Mouse (Mus musculus) adrenal gland, adult 2 months (tissue): Measurements from ENCODE around the gene Gatm. TPM values are rescaled to one million over a fixed set of nuclear protein-coding genes. Genes with fewer than 3 reads are reported as not detected.

Source experiments
- DNase-seq: peaks from one replicate; pipeline ENCODE4 v3.0.0; 2021
- polyA plus RNA-seq: library from polyadenylated mRNA; depleted of rRNA; stranded (reverse); fragments of >200 nt; gene quantifications from 2 replicates; pipeline ENCODE4 v1.2.3, GENCODE M21; 2012
- total RNA-seq, 2 experiments: library from RNA; stranded (reverse); gene quantifications; 2 replicates each; pipeline ENCODE4 v1.2.3; 2021

Gatm gene
- total and polyA plus RNA-seq, 3 experiments: 2.3 to 6.6 (median 4.4) TPM

DNA sequence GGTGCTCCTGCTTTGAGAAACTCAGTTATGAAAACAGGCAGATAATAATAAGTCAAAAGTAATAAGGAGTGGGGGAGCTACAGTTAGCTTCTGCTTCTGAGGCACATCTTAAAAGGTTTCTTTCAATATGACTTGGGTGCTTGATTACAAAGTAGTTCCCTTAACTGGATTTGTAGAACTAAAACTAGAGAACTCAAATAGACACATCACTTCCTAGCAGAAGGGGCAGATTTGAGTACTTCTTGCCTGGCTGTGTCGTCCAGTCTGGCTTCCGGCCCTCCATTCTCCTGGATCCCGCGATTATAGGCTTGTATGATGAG, 511 bp upstream of the Gatm start:
- DNase-seq: no peak

DNA sequence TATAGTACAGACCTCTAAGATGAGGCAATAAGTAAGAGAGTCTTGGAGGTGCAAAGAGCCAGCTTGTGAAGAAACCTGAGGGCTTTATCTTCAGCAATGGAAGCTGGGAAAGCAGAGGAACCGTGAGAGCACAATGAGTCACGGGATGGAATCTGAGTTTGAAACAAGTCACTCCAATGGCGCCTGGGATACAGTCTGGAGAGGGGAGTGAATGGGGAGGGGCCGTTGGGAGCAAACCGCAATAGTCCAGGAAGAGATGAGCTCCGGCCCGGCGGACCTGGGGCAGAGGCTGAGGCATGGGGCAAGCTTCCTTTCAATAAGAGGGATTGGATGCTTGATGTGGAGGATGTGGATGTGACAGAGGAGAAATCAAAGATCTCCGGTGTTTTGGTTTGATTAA, 2.3 kb downstream of the Gatm start:
- no peak for DNase-seq

DNA sequence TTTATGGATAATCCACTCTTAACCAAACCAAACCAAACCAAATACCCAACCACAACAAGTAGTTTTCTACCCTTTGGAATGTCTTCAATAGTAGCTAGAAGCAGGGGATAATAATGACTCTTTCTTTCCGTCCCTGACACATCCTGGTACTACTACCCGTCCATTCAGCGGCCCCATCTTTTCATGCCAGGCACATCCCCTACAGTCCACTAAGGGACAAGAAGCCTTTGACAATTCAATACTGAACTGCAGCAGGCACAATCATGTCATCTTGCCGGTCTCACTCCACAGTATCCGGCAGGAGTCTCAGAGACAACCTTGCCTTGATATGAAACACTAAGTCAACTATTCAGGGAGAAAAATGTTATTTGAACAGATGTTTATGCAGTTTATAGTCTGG, 5.3 kb downstream of the Gatm start:
- DNase-seq: no peak

DNA sequence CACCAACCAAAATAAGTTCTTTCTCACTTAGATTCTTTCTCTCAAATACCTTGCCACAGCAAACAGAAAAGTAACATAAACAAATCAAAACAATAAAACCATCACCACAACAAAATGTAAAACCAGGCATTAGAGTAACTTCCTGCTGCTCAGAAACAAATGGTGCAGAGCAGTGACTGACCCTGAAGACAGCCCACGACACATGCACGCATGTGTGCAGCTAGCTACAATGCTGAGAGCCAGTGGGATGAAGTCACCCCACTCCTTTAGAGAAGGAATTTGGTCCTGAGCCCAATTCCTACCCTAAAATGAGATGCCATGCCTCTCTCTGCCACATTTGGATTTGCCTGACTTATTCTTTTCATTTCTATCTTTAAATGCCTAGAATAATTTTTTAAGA, 9.7 kb downstream of the Gatm start:
- no peak for DNase-seq

DNA sequence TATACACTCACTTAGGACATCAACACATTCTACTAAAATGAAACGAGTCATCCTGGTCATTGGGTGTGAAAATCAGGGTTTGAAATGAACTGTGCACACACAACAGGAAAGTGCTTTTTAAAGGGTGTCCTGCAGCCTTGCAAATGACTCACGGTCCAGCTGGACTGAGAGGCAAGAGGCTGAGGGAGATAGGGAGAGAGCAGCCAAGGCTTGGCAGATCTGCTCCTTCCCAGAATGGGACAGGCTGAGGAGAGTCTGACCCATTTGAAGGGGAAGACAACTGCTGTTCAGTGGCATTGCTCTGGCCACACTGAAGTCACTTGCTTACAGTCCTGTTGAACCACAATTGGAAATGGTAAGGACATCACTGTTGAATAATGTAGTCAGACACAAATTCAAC, 11.4 kb downstream of the Gatm start:
- DNase-seq: no peak

DNA sequence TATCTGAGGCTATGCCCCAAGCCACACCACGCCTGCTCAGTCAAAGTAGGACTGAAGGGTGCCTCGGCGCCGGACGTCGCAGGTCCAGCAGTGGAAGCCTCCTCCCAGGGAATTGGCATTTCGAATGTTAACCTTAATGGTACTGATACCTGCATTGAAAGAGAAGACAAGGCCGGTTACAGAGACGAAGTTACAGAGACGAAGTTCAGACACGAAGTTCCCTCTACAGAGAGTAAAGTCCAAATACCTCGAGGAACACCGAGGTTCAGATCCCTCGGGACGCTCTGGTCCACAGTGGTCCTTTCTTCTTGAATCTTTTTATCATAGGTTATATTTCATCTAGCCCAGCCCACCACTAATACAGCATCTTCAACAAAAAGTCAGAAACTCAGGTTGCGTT, 15.6 kb downstream of the Gatm start:
- no peak for DNase-seq

DNA sequence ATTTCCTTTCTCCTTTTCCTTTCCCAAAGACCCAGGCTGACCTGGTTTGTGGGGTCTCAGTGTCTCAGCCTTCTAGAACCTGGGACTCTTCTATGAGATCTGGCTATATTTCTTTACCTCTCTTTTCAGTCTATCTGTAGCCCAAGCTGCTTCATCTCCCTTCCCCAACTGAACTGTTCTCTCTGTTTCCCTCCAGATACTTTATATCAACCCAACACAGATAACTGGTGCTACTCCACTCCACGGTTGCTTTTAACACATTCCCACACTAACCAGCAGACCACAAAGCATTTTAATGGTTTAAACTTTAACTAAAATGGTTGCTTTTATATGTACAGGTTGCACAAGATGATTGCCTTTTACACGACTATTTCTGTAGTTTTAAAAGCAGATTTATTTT, 19.9 kb downstream of the Gatm start:
- DNase-seq: no peak

DNA sequence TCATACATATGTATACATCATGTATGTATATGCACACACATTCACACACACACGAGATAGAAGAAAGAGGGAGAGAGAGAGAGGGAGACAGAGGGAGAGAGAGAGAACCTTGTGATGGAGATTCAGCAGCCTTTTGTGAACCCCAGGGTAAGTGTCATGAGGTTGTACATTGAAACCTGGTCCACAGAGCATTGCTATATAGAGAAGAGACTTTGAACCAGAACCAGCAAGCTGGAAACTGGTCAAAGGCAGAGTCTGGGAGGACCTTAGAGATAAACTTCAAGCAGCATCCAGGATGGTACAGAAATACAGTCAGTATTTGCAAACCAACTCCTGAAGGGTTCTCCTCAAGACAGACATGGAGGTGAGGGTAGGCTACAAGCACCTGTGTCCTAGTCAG, 20.8 kb downstream of the Gatm start:
- DNase-seq: no peak

DNA sequence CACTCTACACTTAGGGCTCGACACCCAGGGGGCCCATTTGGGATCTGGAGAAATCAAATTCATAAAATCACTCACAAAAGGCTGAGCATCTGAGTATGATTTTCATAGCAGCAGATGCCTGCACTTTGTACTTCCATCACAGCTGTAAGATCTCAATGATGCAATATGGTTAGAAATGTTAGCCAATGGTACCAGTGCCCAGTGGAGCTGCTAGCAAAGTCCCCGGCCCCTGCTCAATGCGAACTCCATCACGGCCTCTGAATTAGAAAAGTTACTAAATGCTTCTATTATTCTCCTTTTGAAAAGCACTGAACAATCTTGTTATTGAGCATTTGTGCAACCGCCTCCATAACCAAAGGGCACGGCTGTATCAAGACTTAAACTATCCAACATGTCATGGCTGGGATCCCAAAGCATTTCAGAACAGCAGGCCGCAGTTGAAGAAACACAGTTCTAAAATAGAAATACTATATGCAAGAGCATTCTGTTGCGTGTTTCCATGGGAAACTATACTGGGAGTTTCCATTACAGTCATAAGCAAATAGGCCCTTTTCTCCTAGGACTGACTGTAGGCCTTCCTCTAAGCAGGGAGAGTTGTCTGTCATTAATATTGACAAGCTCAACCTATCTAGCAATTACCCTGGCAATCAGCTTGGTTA, 23.1 kb downstream of the Gatm start:
- DNase-seq: no peak

DNA sequence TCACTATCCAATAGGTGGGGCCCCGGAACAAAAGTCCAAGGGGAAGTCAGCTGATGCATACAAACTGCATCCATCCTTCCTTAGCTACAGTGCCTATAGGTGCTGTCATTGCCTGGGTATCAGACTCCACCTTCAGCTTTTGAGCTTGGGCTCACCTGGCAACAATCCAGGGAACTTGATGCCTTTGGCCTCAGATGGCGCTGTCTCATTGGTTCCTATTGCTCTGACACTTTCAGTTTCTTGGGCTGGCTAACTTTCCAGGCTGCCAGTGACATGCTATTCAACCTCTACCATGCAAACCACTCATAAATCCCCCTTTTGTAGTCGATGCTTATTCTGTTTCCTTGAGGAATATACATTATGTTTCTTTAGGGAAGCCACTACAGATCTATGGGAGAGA, 24.8 kb downstream of the Gatm start:
- no peak for DNase-seq

DNA sequence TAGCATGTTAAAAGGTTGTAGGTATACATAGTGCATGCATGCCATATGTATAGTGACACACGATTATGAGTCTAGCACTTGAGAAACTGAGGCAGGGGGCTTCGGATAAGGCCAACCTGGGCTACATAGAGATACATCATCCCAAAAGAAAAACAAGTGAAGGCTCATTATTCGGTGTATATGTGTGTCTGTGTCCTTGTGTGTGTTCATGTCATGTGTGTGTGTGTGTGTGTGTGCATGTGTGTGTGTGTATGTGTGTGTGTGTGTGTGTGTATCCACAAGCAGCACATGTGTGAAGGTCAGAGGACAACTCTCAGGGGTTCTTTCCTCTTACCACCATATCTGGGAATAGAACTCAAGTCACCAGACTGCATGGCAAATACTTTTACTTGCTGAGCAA, 28.8 kb downstream of the Gatm start:
- DNase-seq: no peak

DNA sequence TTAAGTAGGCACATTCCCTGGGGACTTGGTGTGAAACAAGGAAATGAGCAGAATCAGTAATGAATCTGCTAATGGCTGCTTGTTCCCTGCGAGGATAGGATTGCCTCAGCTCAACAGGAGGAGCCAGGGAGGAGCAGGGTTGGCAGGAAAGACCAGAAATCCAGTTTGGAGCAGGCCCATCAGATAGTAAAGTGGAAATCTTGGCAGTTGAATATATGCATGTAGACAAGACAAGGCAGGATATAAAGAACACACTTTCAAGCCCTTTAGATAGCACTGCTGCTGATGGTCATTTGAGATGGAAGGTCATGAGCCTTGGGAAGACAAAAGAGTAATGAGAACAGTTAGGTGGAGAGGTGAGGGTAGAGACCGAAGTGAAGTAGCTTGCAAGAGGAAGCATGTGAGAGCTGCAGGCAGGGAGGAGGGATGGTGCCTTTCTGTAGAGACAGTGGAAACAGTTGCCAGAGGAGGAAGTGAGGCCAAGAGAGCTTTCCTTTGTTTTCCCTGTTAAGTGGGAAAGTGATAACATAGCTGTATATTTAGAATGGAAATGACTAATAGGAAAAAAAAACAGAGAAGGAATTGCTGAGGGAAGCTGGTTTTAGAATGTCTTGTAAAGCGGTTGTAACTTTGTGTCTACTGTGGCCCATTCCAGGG, 29.6 kb downstream of the Gatm start:
- DNase-seq: peak; percentile 19

DNA sequence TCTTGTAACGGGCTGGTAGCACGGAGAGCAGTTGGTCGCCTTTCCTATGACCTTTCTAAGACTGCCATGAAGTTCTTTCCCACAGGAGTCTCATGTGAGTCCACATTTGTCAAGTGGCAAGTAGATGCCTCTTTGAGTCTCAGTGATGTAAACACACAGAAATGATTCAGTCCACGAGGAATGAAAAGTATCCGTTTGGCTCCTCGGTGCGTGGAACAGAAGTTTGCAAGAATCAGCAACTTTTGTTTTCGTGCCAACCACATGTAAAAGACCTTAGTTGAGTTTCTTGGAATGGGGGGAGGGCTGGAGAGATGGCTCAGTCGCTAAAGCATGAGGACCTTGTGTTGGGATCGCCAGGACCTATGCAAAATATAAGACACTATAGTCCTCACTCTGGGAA, 30.7 kb downstream of the Gatm start:
- no peak for DNase-seq

DNA sequence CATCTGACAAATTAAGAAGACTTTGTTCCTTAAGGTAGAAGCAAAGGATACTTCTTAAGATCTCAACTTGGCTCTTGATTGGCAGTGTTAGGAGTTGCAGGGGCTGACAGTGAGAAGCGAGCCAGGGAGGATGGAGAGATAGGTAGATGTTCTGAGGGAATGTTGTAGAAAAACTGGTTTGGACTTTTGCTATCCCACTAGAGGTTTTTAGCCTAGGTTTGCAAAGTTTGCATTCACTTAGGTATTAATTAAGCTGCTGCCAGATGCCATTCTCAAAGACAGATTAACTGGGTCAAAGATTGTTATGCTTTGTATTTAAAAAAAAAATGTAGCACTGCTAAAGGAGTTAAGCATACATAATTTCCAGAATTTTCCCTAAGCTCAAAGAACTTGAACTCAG, 33.8 kb downstream of the Gatm start:
- DNase-seq: no peak

DNA sequence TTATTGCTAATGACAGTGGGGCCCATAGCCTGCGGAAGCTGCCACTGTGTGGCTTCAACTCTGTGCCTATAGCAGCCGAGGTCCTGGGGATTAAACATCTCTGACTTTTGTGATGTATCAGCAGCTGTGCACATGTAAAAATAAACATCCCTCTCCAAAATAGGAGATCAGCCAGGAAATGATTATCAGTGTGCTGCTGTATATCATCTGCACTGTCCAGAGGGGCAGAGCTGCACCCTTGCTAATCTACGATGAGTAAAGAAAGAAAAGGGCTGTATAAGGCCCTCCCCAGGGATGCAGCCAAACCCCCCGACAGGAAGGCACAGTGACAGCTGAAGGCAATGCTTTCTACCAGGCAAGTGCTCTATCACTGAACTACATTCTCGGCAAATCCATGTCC, 34.8 kb downstream of the Gatm start:
- DNase-seq: peak; percentile 21

DNA sequence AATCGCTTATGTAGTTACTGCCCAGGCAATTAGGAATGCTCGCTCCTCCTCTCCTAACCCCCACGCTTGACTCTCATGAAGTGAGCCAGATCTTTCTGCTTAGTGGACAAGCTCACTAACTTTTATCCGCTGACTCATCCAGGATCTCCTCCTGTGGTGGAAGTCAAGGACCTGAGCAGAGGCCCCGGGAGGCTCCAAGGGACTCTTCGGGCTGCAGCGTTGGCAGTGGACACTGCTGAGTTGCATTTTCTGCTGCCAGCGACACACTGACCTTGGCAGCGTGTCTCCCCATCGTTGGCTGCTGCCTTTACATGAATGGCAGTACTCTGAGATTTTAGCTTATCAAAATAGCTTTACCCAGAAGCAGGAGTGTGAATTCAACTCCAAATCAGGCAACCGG, 35.6 kb downstream of the Gatm start:
- peak; percentile 87 for DNase-seq

DNA sequence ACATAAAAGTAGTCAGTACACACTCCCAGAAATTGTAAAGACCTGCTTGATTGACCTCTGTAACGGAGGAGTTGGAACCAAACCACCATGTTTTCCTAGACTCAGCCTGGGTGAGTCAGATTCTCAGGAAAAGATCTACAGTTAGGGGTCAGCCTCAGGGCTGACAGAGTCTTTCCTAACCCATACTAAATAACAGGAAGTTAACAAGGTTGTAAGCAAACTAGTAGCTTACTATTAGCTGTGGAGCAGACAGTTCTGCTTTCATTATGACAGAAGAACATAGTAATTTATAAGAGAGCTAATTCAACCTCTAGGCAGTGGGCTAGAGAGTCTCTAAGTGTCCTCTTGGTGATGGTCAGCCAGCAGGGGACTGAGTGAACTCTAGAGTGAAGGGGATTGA, 38.7 kb downstream of the Gatm start:
- DNase-seq: no peak

DNA sequence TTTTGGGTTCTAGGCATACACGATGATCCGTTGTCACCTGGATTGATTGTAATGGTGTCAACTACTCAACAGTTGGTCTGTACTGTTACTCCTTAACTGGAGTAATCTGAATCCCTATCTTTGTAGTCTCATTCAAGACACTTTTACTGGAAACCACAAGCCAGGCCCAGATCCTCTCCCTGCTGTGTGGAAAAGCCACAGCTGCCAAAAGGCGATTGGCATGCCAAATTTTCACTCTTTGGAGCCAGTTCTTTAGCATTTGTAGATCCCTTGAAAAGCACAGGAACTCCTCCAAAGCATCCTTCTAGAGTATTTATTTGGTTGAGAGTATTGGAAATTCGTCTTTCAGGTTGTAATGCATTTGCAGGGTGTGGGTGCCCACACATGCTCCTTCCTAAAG, 39.8 kb downstream of the Gatm start:
- no peak for DNase-seq

DNA sequence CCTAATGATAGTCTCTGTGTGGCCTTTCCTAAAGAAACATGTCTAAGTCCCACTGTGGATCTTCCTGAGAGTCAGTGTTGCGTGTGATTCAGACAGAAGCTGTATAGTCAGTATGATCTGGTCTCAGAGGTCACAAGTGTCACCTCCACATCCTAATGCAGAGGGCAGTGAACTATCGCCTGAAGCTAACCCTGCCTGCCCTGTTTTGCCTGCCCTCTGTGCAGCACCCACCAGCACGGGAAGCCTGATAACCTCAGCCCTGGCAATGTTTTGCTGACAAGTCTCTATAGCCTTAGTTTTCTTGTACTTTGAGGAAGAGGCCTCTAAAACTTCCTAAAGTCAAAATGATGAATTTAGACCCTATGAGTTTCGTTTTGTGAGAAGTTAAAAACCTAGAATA, 40.7 kb downstream of the Gatm start:
- DNase-seq: no peak

DNA sequence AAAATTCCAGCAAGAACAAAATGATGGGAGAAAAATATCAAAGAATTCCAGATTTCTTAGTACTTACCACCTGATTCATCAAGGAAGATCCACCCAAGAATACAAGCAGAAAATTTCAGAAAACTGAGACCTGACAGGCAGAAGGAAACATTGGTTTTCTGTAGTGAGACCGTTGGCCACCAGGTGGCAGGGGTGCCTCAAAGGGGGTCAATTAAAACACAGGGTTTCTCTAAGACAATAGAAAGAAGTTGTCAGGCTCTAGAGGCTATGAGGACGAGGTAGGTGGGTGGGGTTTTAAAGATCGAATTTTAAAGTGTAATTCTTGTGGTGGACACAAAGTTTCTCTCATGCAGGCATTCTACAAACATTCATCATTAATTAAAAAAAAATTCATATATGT, 41.7 kb downstream of the Gatm start:
- peak; percentile 52 for DNase-seq

DNA sequence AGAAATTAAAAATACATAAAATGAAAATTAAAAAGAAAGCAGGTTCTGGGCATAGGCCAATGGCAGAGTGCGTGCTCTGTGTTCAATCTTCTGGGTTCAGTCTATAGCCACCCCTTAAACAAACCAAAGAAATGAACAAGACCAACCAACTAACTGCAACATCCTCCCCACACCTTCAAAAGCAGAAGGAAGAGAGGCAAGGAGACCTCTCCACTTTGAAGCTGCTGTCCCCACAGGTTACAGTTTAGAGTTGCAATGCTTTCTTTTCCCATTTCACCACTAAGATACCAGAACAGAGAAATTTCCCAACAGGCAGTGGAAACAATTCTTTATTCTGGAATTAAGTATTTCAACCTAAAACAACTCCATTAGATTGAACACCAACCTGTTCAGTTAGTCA, 48.9 kb downstream of the Gatm start:
- no peak for DNase-seq

DNA sequence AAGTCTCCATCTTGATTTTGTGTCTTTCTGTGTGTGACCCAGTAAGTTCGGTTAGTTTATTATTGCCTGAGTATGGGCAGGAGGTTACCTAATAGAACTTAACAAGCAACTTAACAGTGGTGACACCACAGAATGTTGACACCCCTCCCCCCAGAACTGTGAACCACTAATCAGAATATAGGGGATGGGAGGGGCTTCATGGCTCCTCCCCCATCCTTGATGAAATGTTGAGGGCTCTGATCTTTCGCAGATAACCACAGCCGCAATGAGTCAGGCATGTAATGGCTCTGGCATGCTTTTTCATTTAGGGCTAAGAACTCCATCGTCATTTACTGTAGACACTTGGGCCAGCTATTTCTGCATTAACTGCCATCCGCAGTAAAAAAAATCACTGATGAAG, 49.9 kb downstream of the Gatm start:
- DNase-seq: no peak

DNA sequence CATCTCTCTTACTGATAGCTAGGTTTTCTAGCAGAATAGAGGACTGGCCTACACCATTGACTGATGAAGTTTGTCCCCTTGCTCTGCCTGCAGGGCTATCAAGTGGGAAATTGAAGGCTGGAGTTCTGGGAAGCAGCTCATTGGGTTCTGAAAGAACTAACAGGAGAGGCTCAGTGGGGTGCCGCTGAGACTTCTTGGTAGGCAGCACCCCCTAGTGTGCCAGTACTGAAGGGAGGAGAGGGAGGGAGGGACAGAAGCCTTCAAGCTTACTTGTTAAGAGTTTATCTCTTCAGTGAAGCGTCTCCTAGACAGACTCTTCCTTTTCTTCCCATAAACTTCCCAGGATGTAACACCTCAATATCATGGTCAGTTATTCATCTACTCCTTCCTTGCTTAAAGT, 52.8 kb downstream of the Gatm start:
- peak; percentile 26 for DNase-seq
